Mouse (Mus musculus): ENCODE data around the gene Psen1.

DNA sequence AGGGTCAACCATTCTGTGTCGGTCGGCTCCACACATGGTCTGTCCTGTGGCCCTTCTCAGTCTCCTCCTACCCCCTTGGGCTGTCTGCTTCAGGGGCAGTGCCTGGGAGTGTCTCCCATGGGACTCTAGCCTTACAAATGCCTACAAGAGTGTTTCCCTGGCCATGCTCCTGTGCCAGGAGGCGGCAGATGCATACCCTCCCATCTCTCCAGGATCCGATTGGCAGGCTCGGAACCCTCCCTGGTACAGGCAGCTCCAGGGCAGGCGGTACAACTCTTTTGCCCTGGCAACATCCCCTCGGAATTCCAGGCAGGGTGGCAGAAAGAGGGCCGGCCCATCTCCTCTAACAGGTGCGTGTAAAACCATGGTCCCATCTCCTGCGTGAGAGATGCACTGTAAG lies 94.7 kb downstream of the Psen1 start:
- no peak for TF ChIP-seq CTCF (IDR thresholded peaks at IDR 0.05; ENCODE audit: low read depth)
- no peak for TF ChIP-seq EP300 (IDR thresholded peaks at IDR 0.05; ENCODE audit: low read depth)

Measured in liver, embryonic 14.5 days (tissue).